ENCODE assay signal across 9 mouse cellular contexts in the genomic region with DNA sequence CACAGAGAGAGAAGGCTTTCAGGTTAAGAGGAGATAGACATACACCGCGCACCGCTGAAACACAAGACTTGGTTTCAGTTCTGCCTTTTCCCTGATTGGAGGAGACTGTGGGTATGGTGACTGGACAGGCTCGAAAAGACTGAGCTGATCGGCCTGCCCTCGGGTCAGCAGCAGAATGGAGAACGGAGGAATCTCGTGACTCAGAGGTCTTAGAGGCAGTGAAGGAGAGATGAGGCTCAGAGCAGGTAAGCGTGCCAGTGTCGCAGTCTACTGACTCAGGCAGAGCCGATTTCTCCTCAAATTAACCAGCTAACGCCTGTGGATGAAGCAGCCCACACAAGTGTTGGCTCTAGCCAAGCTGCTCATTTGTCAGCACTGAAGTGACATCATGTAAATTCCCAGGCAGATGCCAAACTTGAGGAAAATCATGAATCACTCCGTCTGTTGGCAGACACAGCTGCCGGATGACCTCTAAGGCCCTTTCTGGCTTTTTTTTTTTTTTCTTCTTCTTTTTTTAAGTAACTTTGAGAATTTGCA. TPM values are rescaled to one million over a fixed set of nuclear protein-coding genes. Genes with fewer than 3 reads are reported as not detected.
DNase-seq lines count a peak whose midpoint lies in the region; ATAC-seq and TF ChIP-seq lines count a peak whose summit lies in the region.
"Had no signal": no experiment of that assay in that cellular context is flagged by ENCODE, and none has a peak within 500 bp of the region (broad histone marks: within the 10 kb centered on the region; RNA-seq: fewer than 3 reads in every experiment).

No protein-coding gene starts in this region.

- no peaks in the 10 kb centered on the region for H3K36me3 ChIP-seq in lung, embryonic 16.5 days (ENCODE audit: control insufficient read depth, insufficient read depth, low read length)
- H3K36me3 ChIP-seq: limb, embryonic 12.5 days had no signal

- H3K27ac ChIP-seq in lung, embryonic 16.5 days (ENCODE audit: low read length), result no peak overlapping the region
- H3K27ac ChIP-seq: limb, embryonic 12.5 days had no signal

- no peak for TF ChIP-seq POLR2A in lung, adult 2 months (IDR thresholded peaks at IDR 0.05; ENCODE audit: borderline replicate concordance, extremely low read depth, low read depth, low read length)

- H3K9me3 ChIP-seq in lung, embryonic 16.5 days (ENCODE audit: control insufficient read depth, low read length), result no peaks in the 10 kb centered on the region
- H3K9me3 ChIP-seq: limb, embryonic 12.5 days had no signal

- no peak for DNase-seq in lung, adult 2 months
- peak; percentile 50 for DNase-seq in cerebellum, adult 11-12 months
- DNase-seq in heart, adult 9 months (ENCODE audit: low spot score in 2 of 2), result peak; percentile 35 to 47
- DNase-seq in left cerebral cortex, postnatal 14 days (ENCODE audit: low spot score in 2 of 2), result peak; percentile 29 to 45
- DNase-seq in thymus, postnatal 36 days, result no peak
- no peak for DNase-seq in thymus, postnatal 4 days
- no peak for DNase-seq in urinary bladder, postnatal 25 days (ENCODE audit: low spot score)

- no peak overlapping the region for H3K4me2 ChIP-seq in lung, embryonic 16.5 days (ENCODE audit: low read depth, low read length)
- H3K4me2 ChIP-seq: limb, embryonic 12.5 days had no signal

- WGBS in lung, embryonic 16.5 days, result 57% methylated on average over 14 of the region's 14 CpGs
- 52% methylated on average over 14 of the region's 14 CpGs for WGBS in lung, adult 2 months

- no peaks in the 10 kb centered on the region for H3K4me1 ChIP-seq in lung, embryonic 16.5 days (replicated peaks; ENCODE audit: control insufficient read depth, insufficient read depth, low read length)
- H3K4me1 ChIP-seq in lung, adult 2 months (ENCODE audit: control insufficient read depth, insufficient read depth, low read length), result no peaks in the 10 kb centered on the region
- H3K4me1 ChIP-seq: limb, embryonic 12.5 days had no signal

- no peak overlapping the region for H3K4me3 ChIP-seq in lung, embryonic 16.5 days (ENCODE audit: low read length)
- H3K4me3 ChIP-seq in lung, adult 2 months (replicated peaks; ENCODE audit: extremely low read depth, low read depth, low read length), result no peak overlapping the region
- H3K4me3 ChIP-seq: limb, embryonic 12.5 days had no signal

- intact Hi-C loops in left cerebral cortex, postnatal 14 days (cut with DNase I), result no loop called here

- ATAC-seq in lung, embryonic 16.5 days (ENCODE audit: low read depth), result 0 out of 2 replicates have a peak, but pooled peaks have one; percentile 31

- no peaks in the 10 kb centered on the region for H3K27me3 ChIP-seq in lung, embryonic 16.5 days (ENCODE audit: control insufficient read depth, insufficient read depth, low read depth, low read length)
- H3K27me3 ChIP-seq: limb, embryonic 12.5 days had no signal

- no peak overlapping the region for H3K9ac ChIP-seq in lung, embryonic 16.5 days (ENCODE audit: low read length)
- H3K9ac ChIP-seq: limb, embryonic 12.5 days had no signal

- TF ChIP-seq CTCF in lung, adult 2 months (IDR thresholded peaks at IDR 0.05; ENCODE audit: insufficient read depth, low read length), result no peak

RNA-seq across cellular contexts. Expression of a gene that starts 55.9 kb away (rescaled TPM):
- polyA plus RNA-seq in lung, embryonic 16.5 days (2015; fragmentation: Nextera tagmentation; extraction: Ambion mirVana), result 0.15 and 0.16 TPM in 2 replicates
- polyA plus RNA-seq in lung, adult 2 months (2012; rRNA removed), result not detected in 2 replicates
- 10 to 100 TPM; 83.0 to 87.9 TPM for total RNA-seq in left cerebral cortex, postnatal 14 days (2021)

Comparison
In these comparisons a context has a peak if more than half of its experiments do, and no peak if none do; other contexts are left out.
1. DNase-seq: peak in cerebellum, adult 11-12 months (single experiment), heart, adult 9 months (2 of 2) and left cerebral cortex, postnatal 14 days (2 of 2); none in lung, adult 2 months (single experiment), thymus, postnatal 36 days (0 of 2), thymus, postnatal 4 days (single experiment) and urinary bladder, postnatal 25 days (single experiment).